Mouse (Mus musculus): ENCODE results near the gene Polr1d. TPM values are rescaled to one million over a fixed set of nuclear protein-coding genes. Genes with fewer than 3 reads are reported as not detected.

Polr1d gene
- polyA plus RNA-seq, 1 experiment from 2014 or later: 129 TPM

DNA sequence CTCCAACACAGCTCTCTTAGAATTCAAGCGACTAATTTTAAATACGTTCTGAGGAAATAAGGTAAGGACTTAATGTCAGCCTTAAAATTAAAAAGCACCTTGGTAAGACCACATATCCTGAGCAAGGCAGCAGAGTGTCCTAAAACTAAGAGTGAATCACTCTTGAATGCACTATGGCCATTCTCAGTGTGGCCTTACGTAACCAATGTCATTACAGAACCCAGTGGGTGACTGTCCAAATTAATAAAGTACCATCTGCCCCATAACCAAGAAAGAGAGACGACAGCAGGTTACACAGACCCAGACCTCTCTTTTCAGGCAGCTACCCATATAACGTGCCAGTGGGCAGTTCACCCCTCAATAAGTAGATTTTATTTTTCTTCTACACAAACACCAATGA is 18.2 kb upstream of the Polr1d start:
- no peaks in the 10 kb centered on the region for H3K36me3 ChIP-seq
- no peaks in the 10 kb centered on the region for H3K27me3 ChIP-seq (ENCODE audit: low read depth, poor library complexity, severe bottlenecking)
- no peaks in the 10 kb centered on the region for H3K9me3 ChIP-seq (replicated peaks)
- WGBS: 94% methylated on average over 5 of the region's 5 CpGs
- no peak overlapping the region for H3K27ac ChIP-seq
- H3K4me3 ChIP-seq: no peak overlapping the region
- DNase-seq (ENCODE audit: low spot score): no peak
- no peaks in the 10 kb centered on the region for H3K4me1 ChIP-seq

DNA sequence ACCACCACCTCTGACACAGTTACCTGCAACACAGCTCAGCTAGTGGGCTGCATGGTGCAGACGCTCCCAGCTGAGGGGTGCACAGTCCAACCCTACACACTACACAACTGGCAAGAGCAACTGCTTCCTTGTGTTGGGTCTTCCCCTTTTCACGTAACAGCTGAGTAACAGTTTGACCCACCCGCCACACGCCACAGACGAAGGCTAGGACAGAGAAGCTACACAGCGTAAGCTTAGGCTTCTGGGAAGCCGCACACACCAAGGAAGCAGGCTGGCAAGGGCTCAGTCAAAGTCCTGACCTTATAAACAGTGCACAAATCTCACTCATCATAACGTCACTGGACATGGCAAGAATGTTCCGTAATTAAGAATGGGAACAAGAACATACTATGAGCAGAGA is 17.5 kb upstream of the Polr1d start:
- WGBS: 94% methylated on average over 9 of the region's 9 CpGs
- no peaks in the 10 kb centered on the region for H3K4me1 ChIP-seq
- no peak overlapping the region for H3K4me3 ChIP-seq
- no peaks in the 10 kb centered on the region for H3K9me3 ChIP-seq (replicated peaks)
- no peak overlapping the region for H3K27ac ChIP-seq
- H3K36me3 ChIP-seq: no peaks in the 10 kb centered on the region
- DNase-seq (ENCODE audit: low spot score): no peak
- no peaks in the 10 kb centered on the region for H3K27me3 ChIP-seq (ENCODE audit: low read depth, poor library complexity, severe bottlenecking)

DNA sequence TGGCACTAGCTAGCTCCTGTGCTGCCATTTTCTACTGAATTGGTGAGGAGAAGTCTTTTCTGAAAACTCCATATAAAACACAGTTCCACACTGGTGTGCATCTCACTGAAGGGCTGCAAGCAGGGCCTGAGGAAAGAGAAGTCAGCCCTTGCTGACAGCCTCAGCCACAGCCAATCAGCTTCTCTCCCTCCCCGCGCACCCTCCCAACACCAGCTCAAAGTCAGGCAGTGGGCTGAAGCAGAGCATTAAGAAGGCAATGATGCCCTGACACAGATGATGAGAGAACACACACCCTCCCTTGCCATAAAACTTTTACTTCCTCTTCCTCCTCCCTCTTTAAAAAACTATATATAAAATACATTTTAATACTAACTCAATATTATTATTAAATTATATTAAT is 16.8 kb upstream of the Polr1d start:
- Histone ChIP-seq H3K27ac (no peak overlapping the region), H3K9me3 (replicated peaks) (no peaks in the 10 kb centered on the region), H3K27me3 (ENCODE audit: low read depth, poor library complexity, severe bottlenecking) (no peaks in the 10 kb centered on the region), H3K4me1 (no peaks in the 10 kb centered on the region), H3K4me3 (no peak overlapping the region), H3K36me3 (no peaks in the 10 kb centered on the region)
- WGBS: 76% methylated on average over 2 of the region's 2 CpGs
- DNase-seq (ENCODE audit: low spot score): no peak

DNA sequence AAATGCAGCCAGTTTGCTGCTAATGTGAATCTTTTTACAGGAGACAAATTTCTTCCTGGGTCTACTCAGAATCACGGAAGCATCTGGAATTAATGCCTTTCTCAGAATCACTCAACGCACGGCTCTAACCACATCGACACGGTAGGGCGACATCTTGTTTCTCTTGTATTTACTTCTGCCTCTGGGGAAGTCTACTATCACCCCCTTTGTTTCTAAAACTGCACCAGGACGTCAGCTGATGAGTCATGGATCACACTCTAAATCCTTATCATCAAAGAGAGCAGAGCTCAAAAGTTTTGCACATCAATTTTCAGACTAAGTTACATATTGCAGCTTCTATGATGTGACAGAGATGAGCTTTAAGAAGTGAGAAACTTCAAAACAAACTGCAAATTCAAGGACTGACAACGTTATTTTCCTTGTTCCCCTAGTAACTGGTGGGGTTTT is 13.6 kb upstream of the Polr1d start:
- no peak for DNase-seq (ENCODE audit: low spot score)
- H3K9me3 ChIP-seq (replicated peaks): no peaks in the 10 kb centered on the region
- H3K27me3 ChIP-seq (ENCODE audit: low read depth, poor library complexity, severe bottlenecking): no peaks in the 10 kb centered on the region
- H3K4me1 ChIP-seq: no peaks in the 10 kb centered on the region
- no peak overlapping the region for H3K4me3 ChIP-seq
- H3K27ac ChIP-seq: no peak overlapping the region
- no peaks in the 10 kb centered on the region for H3K36me3 ChIP-seq
- WGBS: 81% methylated on average over 8 of the region's 8 CpGs

DNA sequence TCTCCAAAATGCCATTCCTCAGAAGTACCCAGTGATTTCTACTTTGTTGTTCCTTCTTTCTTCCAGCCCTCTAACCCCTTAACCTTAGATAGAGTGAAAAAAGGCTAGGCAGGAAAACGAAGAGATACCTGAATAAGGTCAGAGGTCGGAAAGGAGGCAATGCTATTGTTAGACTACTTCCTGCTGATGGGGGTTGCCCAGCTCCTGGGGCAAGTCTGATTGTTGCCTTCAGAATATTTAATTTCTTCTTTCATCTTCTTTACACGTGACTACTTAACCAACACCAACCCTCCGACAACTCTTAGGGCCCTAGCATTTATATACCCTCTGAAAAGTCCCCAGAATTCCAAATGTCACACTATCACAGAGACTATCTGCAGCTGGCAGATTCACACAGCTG is 10.7 kb upstream of the Polr1d start:
- Histone ChIP-seq H3K27ac (no peak overlapping the region), H3K27me3 (ENCODE audit: low read depth, poor library complexity, severe bottlenecking) (no peaks in the 10 kb centered on the region), H3K9me3 (replicated peaks) (no peaks in the 10 kb centered on the region), H3K4me3 (no peak overlapping the region), H3K36me3 (no peaks in the 10 kb centered on the region), H3K4me1 (0 out of 2 replicates have a peak, but pooled peaks cover 2% of the 10 kb centered on the region)
- DNase-seq (ENCODE audit: low spot score): no peak
- 73% methylated on average over 4 of the region's 4 CpGs for WGBS

DNA sequence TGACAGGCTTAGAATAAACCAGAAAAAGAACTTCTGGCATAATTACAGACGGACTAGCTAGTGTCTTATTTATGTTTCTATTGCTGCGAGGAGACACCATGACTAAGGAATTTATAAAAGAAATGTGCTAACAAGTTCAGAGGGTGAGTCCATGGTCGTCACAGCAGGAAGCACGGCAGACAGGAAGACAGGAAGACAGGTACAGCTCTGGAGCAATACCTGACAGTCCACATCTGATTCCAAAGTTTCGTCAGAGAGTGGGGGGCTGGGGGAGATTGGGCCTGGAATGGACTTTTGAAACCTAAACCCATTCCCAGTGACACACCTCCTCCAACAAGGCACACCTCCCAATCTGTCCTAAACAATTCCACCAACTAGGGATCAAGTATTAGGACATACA is 9.9 kb upstream of the Polr1d start:
- H3K4me1 ChIP-seq: 0 out of 2 replicates have a peak, but pooled peaks cover 2% of the 10 kb centered on the region
- 81% methylated on average over 5 of the region's 5 CpGs for WGBS
- no peaks in the 10 kb centered on the region for H3K27me3 ChIP-seq (ENCODE audit: low read depth, poor library complexity, severe bottlenecking)
- DNase-seq (ENCODE audit: low spot score): no peak
- H3K9me3 ChIP-seq (replicated peaks): no peaks in the 10 kb centered on the region
- H3K4me3 ChIP-seq: no peak overlapping the region
- H3K27ac ChIP-seq: no peak overlapping the region
- H3K36me3 ChIP-seq: no peaks in the 10 kb centered on the region

DNA sequence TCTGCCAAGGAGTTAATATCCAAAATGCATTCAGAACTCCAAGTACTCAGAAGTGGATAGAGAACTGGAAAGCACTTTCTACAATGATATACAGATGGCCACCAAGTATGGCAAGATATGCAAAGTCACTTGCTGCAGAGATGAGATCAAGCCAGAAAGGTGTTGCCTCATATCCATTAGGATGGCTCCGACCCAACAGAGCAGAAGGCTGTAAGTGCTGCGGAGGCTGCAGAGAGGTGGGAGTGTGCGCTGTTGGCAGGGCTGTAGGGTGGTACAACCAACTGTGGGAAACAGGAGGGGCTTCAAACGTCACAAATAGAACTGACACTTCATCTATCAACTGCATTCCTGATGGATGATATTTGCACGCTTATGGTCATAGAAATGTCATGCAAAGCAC is 8.0 kb upstream of the Polr1d start:
- no peaks in the 10 kb centered on the region for H3K9me3 ChIP-seq (replicated peaks)
- no peak for DNase-seq (ENCODE audit: low spot score)
- 86% methylated on average over 5 of the region's 5 CpGs for WGBS

DNA sequence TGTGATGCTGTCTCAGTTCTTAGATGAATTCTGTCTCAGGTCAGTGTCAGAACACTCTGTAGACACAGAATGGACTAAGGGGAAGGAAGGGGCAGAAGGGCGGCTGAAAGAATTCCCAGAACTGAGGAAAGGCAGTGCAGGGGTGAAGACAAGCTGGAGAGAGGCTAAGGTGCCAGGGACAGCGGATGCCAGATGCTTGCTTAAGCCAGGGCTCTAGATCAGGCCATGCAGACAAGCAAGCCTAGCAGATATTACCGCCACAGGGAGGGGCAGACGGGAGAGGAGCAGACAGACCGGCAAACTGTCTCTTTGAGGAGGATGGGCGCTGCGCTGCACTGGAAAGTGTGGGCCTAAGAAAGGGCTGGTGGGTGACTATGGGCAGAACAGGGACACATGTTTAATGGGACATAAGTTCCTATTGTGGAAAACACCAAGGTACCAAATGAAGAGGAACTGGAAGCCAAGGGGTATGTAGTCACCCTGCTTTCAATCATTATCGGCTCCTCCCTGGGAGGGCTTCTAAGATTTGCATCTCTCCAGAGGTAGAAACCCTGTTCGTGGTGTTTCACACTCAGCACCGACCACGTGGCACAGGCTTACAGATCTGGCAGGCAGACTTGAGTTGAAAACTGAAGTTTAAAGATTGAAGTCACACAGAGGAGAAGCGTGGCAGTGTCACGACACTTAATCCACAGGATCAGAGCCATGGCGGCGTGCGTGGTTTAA is 5.9 kb upstream of the Polr1d start:
- Histone ChIP-seq H3K27me3 (ENCODE audit: low read depth, poor library complexity, severe bottlenecking) (no peaks in the 10 kb centered on the region), H3K9me3 (replicated peaks) (no peaks in the 10 kb centered on the region), H3K36me3 (no peaks in the 10 kb centered on the region), H3K27ac (no peak overlapping the region), H3K4me3 (no peak overlapping the region), H3K4me1 (peaks cover 14% of the 10 kb centered on the region)
- 74% methylated on average over 16 of the region's 16 CpGs for whole genome bisulfite sequencing
- DNase-seq (ENCODE audit: low spot score): no peak

More for the DNA sequence above, 8.0 kb upstream of the Polr1d start:
- Histone ChIP-seq H3K4me3 (no peak overlapping the region), H3K36me3 (no peaks in the 10 kb centered on the region), H3K27ac (no peak overlapping the region), H3K4me1 (0 out of 2 replicates have a peak, but pooled peaks cover 2% of the 10 kb centered on the region), H3K27me3 (ENCODE audit: low read depth, poor library complexity, severe bottlenecking) (no peaks in the 10 kb centered on the region)

DNA sequence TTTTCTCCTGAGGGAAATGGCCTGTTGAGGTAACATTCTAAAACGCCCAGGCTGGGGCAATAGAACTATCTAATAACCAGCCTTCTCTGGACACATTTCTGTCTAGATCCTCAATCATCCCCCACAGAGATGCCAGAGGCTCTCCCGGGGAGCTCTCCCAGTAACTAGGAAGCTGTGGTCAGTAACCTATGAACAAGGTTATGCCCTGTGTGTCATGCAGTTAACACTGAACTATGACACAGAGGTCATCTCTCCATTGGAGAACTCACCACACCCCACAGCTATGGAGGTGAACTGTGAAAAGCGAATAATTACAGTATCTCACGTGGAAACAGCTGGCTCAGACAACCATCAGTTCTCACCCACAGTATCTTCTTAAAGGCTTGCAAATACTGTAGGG is 5.0 kb upstream of the Polr1d start:
- H3K9me3 ChIP-seq (replicated peaks): no peaks in the 10 kb centered on the region
- WGBS: 75% methylated on average over 4 of the region's 4 CpGs
- no peaks in the 10 kb centered on the region for H3K27me3 ChIP-seq (ENCODE audit: low read depth, poor library complexity, severe bottlenecking)
- no peak for DNase-seq (ENCODE audit: low spot score)
- no peak overlapping the region for H3K4me3 ChIP-seq
- no peaks in the 10 kb centered on the region for H3K36me3 ChIP-seq
- no peak overlapping the region for H3K27ac ChIP-seq
- peaks cover 19% of the 10 kb centered on the region for H3K4me1 ChIP-seq

DNA sequence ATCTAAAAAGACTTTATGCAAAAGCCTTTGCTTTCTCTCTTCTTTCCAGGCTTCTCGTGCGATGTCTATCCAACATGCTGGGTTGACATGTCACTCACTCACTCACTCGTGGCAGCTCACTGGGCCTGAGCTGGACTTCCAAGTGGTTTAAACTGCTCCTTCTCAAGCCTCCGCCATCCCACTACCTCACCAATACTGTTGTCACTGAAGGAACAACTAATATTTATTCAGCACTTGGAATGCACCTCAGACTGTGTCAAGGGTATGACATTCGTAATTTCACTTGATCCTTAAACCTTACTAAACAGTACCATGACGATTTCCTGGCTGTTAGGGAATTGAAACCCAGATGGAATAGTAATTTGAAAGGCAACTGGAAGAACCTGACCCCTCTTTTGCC is 3.0 kb upstream of the Polr1d start:
- peaks cover 33% of the 10 kb centered on the region for H3K4me1 ChIP-seq
- peaks cover 3% of the 10 kb centered on the region for H3K36me3 ChIP-seq
- no peak overlapping the region for H3K4me3 ChIP-seq
- H3K9me3 ChIP-seq (replicated peaks): no peaks in the 10 kb centered on the region
- WGBS: 87% methylated on average over 6 of the region's 6 CpGs
- H3K27ac ChIP-seq: no peak overlapping the region
- no peak for DNase-seq (ENCODE audit: low spot score)
- no peaks in the 10 kb centered on the region for H3K27me3 ChIP-seq (ENCODE audit: low read depth, poor library complexity, severe bottlenecking)

DNA sequence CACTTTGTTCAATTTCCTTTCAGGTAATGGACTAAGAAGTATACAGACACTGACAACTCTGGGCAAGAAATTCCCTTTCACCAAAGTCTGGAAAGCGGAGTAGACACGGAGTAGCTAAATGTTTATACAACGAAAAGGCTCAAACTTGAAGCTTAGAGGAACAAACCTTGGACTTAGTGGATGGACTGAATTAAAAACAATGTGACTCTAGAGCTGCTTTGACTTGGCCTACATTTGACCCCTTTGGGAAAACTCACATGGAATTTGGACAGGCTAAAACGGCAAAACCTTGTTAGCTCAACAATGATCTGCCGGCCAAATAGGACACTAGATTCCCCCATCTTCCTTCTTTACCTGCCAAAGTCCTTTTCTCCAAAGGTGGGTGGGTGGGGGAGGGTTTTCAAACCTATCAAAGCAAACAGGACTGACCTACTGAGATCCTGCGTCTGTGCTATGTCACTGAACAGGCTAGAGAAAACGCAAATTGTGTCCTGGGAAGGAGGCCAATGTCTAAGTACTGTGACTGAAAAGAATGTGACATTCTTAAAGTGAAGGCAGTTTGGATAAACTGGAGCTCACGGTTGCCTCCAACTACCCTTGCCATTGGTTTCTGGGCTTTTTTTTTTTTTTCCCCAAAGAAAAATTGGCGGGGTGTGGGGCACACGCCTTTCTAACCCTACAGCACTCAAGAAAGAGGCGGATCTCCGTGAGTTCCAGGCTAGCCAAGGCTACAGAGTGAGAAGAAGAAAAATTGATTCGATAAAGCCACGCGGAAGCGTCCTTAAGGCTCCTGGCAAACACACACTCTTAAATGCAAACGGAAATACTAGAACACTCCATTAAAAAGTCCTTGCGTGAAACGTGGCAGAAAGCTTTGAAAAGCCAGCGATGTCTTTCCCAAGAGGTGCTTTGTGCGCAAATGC is 1.5 kb upstream of the Polr1d start:
- no peaks in the 10 kb centered on the region for H3K27me3 ChIP-seq (ENCODE audit: low read depth, poor library complexity, severe bottlenecking)
- no peaks in the 10 kb centered on the region for H3K9me3 ChIP-seq (replicated peaks)
- peaks cover 18% of the 10 kb centered on the region for H3K36me3 ChIP-seq
- no peak for DNase-seq (ENCODE audit: low spot score)
- peak overlapping the region; percentile 73 for H3K4me3 ChIP-seq
- H3K27ac ChIP-seq: peak overlapping the region; percentile 87
- H3K4me1 ChIP-seq: peaks cover 31% of the 10 kb centered on the region
- WGBS: 17% methylated on average over 21 of the region's 21 CpGs

DNA sequence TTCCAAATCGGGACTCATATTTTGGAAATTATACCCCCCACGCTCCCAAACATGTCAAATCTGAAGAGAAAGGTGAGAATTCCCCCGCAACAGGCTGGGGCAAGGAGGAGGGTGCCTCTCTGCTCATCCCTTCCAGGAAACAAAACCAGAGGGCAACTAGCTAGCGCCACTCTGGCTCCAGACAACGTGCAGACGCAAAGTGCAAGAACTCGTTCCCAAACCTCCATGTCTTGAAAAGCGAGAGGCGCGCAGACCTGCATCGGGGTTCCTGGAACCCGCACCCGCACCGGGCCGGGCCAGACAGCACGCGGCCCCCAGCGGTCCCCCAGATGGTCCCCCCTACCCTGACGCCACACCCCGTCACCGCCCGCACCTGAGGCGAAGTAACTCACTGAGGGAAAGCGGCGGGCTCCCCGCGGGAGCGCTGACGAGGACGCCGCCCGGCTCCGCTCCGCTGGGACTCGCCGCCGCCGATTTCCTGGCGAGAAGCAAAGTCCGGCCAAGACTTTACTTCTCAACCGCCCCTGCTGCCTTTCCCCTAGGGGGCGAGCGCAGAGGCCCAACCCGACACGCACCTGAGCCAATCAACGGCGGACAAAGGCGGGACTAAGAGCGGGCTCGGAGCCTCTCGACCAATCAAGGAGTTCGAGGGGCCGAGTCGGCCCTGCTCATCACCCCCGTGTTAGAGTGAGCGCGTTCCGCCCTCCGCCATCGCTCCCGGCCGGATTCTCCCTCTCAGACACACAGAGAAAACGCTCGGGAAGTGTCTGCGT is 638 bp upstream of the Polr1d start, which contains the start of gene Lnx2:
TSS of gene Lnx2 (minus strand) at position 561 of the 773 bp plus-strand sequence.
- Histone ChIP-seq H3K9me3 (replicated peaks) (no peaks in the 10 kb centered on the region), H3K36me3 (peaks cover 25% of the 10 kb centered on the region), H3K27me3 (ENCODE audit: low read depth, poor library complexity, severe bottlenecking) (no peaks in the 10 kb centered on the region), H3K4me1 (peaks cover 31% of the 10 kb centered on the region), H3K4me3 (peak within 1 kb of the TSS; percentile 73), H3K27ac (peak within 1 kb of the TSS; percentile 87)
- 0% methylated on average over 65 of the region's 65 CpGs for WGBS
- peak; percentile 96 for DNase-seq (ENCODE audit: low spot score)
